Mouse (Mus musculus) activated CD4-positive, CD25-positive, alpha-beta regulatory T cell, adult 4 months (primary cell): ENCODE data around the gene Klhl41. TPM values are rescaled to one million over a fixed set of nuclear protein-coding genes. Genes with fewer than 3 reads are reported as not detected.
A peak's percentile ranks its signal among the peaks of the same experiment; 100 is the strongest.
"Not testable (repeated sequence)": the region's sequence is repeated elsewhere in the genome, so short reads cannot be mapped to it uniquely, and the experiment has no call there.

Source experiments
- ATAC-seq: one replicate; pipeline ENCODE4 v1.8.0; 2017
- polyA plus RNA-seq, 2 experiments: library from polyadenylated mRNA; unstranded; fragments of 100-300 nt; shearing (Covaris generic); gene quantifications; one replicate each; pipeline ENCODE4 v1.2.1; 2017

Gene Klhl41
- polyA plus RNA-seq, result not detected

DNA sequence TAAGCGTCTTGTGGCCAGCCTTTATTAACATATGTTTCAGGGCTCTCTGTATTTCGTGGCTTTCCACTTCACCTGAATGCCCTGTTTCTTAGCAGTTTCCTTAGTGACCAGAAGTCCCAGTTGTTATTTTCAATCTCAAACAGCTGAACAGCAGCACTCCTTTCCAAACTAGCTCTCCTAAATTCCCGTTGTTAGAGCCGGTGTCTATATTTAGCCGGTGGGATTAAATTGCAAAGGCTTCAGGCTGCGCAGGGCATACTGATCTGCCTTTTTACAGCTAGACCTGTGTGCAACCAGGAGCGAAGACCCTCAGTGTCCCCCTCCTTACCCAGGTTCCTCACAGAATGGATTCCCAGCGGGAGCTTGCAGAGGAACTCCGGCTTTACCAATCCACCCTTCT, at the start of gene Klhl41:
Klhl41 (plus strand) TSS at position 268 of the 400 bp plus-strand sequence.
- no peak for ATAC-seq

DNA sequence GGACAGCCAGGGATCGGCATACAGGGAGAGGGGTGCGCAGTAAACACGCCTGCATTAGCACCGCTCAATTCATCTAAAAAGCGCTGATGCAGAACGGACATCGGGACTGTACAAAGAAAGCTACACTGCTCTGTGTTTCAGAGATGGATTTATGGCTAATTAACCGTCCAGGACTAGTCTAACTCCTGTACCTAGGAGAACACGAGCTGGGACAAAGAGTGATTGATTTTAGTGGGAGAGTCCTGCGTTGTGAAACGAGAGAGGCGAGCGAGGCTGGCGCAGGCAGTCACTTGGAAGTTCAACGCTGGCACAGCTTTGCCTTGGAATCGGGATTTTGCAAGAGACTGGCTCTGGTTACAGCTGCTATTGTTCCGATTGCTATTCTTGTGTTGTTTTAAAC, 40.7 kb upstream of the Klhl41 start:
- no peak for ATAC-seq

DNA sequence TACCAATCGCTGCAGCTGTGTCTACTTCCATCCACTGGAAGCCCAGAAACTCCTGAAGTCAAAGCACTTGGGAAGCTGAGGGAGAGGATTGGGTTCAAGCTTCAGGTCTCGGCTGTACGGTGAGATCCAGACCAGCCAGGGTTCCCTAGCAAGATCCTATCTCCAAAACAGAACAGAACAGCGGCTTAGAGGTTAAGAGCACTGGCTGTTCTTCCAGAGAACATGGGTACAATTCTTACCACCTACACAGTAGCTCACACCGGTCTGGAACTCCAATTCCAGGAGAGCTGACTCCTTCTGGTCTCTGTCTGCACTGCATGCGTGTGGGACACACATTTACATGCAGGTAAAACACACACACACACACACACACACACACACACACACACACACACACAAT, 40.0 kb upstream of the Klhl41 start:
- no peak for ATAC-seq

DNA sequence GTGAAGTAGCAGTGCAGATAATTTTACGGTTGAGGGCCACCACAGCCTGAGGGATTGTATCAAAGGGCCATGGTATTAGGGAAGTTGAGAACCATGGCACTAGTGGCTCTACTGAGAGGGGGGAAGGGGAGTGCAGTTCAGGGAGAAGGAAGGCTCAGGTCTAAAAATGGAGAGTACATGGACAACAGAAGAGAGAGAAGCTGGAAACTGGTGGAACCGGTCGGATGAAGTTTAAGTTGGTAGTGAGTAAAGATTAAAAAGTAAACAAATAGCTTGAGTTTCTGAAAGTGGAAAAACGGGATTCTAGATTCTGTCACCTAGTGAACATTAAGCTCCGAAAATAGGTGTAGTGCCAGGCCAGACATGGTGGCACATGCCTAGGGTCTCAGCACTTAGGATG, 39.1 kb upstream of the Klhl41 start:
- no peak for ATAC-seq

DNA sequence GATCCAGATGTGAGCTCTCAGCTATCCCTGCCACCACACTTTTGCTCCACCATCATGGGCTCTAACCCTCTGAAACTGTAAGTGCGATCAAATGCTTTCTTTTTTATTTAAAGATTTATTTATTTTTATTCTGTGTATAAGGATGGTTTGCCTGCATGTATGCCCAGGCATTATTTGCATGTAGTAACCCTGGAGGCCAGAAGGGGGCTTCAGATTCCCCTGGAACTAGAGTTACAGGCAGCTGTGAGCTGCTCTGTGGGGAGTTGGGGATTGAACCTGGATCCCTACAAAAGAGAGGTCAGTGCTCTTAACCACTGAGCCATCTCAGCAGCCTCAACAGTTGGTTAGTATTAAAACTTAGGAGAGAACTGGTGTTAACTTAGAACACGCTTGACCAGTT, 38.5 kb upstream of the Klhl41 start:
- ATAC-seq, result no peak

DNA sequence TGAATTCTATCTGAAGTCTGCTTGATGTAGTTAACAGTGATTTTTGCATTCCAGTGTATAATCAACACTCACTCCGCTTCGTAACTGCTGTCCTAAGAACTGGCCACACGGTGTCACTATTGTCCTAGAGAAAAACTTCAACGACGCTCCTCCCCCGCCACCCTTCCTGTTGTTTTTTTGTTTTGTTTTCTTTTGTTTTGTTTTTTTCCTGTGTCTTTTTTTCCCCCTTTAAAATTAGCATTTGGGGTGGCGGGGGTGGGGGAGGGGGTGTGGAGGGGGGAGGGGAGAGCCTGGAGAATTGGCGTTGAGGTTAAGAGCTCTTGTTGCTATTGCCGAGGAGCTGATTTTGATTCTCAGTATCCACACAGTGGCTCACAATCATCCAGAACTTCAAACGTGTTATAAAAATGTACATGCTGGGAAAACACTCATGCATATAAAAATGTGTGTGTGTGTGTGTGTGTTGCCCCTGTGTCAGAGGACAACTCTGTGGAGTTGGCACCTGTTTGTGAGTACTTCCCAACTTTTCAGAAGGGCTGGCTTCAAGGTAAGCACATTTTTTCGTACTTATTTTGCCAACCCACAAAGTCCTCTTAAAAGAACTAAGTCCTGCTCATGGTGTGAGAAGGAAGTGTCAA, 34.7 kb upstream of the Klhl41 start:
- peak; percentile 84 for ATAC-seq

DNA sequence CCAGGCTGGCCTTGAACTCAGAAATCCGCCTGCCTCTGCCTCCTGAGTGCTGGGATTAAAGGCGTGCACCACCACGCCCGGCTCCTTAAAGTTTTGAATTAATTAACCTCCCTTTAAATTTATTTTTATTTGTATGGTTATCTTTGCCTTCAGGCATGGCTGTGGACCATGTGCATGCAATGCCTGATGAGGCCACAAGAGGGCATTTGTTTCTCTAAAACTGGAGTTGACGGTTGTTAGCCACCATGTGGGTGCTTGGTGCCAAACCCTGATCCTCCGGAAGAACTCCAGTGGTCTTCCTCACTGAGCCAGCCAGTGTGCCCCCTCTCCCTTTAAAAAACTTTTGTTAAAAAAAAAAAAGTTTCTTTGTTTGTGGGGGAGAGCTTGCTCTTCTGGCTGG, 34.1 kb upstream of the Klhl41 start:
- ATAC-seq, result peak; percentile 38

DNA sequence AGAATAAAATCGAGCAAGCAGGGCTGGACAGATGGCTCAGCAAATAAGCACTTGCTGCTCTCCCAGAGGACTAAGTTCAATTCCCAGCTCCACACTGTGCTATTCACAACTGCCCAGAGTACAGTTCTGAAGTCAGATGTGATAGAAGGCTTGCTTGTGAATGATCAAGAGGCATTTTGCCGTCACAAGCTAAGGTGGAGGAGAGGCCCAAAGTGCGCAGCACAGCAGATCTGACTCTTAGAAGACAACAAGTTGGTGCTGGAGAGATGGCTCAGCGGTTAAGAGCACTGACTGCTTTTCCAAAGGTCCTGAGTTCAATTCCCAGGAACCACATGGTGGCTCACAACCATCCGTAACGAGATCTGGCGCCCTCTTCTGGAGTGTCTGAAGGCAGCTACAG, 31.9 kb upstream of the Klhl41 start:
- ATAC-seq, result not testable (repeated sequence)

DNA sequence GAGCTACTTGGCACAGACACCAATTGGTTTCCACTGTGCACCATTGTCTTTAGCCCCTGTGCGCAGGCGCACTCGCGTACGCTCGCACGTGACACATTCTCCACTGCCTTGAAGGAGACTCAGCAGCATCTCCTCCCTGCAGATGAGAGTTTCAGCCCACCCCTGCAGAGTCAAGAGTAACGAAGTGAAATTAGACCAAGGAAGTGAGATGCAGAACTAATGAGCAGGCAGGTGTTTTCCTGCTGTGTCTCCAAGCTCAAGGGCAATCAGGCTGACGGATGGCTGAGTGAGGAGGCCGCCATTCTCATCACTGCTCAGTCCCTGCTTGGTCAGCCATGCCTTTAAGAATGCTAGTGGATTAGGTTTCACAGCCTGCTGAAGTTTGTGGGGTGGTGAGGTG, 29.8 kb upstream of the Klhl41 start:
- ATAC-seq, result no peak

DNA sequence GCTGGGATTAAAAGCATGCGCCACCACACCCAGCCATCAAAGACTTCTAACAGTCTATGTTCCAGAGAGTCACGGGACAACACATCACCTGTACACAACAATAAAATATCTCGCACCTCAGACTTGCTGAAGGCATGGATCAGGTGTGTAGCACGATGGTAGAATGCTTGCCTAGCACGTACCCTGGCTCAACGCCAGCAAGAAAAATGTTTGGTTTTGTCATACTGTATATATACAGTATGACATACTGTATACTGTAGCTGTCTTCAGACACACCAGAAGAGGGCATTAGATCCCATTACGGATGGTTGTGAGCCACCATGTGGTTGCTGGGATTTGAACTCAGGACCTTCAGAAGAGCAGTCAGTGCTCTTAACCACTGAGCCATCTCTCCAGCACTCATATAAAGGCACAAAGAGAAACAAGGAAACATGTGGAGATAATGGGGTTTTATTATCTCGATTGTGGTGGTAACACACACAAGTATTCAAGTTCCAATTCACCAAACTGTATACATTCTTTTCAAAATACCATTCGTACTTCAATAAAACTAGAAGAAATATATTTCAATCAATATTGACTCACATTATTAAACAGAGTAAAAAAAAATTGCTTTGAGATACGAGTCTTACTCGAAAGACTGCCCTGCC, 24.8 kb upstream of the Klhl41 start:
- ATAC-seq, result no peak

DNA sequence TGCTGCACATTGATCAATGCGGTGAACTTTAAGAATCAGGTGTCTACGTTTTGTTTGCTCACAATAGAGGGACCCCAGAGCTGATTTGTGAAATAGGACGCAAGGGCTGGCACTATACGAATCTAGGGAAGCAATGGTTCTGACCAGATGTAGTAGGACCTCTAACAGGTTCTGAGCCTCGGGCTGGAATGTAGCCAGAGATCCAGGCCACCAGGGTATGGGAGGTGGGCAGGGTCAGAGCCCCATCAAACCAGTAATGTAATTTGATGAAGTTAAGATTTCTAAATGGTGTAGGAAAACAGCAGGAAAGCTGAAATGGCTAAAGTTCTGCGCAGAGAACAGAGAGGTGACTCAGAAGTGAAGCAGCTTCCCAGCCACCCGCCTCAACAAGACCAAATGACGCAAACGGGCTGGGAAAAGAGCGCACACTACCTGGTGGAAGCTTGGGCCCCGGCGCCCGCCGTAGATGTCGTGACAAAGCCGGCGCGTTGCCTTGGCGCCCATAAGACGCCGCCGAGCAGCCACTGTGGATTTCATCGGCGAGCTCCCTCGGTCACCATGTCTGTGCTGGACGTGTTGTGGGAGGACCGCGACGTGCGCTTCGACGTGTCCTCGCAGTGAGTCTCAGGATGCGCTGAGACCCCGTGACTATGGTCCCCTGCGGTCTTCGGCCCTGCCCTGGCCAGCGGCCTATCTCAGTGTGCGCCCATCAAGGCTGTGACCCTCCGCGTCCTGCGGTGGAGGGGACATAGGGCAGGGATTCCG, 23.0 kb upstream of the Klhl41 start, which contains the start of gene Bbs5:
Bbs5 (plus strand) TSS at position 446 of the 765 bp plus-strand sequence.
- ATAC-seq, result peak; percentile 40

DNA sequence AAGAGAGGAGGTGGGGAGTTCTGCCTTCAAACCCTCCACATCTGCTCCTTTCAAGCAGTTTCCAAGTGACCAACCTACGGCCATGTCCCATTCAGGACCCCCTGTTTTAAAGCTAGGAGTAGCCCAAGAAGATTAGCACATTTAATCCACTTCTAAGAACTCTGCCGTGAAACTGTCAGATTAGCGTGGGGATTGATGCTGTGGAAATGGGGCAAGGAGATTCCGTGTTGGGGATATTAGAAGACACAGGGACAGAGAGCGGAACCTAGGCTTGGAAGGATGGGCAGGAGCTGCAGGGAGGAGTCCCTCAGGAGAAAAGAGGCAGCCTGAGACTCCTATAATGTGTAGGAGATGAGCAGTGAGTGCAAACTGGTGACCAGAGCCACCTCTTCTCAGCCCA, 20.2 kb upstream of the Klhl41 start:
- no peak for ATAC-seq

DNA sequence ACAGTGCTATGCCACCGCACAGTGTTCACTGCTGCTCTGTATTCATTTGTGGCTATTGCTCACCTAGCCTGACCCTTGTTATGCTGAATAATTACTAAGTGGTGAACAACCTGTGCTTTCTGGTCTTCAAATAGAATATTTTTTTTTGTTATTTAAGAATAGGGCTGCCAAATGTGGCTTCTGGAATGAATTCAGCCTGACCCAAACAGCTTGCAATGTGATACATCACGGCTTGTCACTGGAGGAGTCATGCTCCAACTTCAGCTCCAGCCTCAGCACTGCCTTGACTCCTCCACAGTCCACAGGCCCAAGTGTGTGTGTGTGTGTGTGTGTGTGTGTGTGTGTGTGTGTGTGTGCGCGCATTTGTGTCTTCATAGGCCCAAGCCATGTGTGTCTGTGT, 10.6 kb upstream of the Klhl41 start:
- no peak for ATAC-seq

DNA sequence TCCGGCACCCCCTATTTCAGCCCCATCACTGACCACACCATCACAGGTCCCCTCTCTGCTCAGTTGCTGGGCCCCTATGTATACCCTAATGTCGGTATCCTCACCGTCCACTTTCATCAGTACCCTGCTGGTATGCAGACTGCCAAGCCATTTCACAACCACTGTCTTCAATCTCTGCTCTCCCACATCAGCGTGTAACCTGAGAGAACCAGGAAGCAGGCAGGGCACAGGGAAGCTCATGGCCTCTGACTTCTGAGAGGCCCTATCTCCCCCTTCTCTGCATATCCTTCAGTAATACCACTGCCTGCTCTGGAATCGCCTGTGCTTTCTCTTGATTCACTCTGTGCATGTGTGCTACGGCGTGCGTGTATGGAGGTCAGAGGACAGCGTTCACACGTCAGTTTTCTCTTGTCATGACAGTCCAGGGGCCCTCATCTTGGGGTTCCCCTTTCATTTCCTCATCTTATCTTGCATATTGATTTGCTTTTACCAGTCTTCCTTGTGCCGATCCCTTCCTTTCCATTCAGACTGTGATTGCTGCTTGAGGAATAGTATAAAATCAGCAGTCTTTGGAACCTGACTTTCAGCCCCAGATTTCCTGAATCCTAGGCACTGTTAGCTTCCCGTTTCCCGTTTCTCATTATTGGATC, 6.0 kb upstream of the Klhl41 start:
- ATAC-seq, result no peak

DNA sequence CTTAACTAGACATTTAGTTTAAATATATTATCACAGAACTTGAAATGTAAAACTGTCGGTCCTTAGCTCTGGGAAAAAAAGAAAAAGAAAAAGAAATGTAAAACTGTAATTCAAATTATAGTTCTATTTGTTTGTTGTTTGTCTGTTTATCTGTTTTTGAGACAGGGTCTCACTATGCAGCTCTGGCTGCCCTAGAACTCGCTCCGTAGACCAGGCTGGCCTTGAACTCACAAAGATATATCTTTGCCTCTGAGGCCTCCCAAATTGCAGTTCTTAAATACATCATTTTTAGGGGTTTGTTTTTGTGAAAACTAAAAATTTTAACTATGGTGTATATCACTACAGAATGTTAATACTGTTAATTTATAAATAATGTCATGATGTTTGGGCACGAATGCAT, 2.3 kb upstream of the Klhl41 start:
- ATAC-seq, result no peak

DNA sequence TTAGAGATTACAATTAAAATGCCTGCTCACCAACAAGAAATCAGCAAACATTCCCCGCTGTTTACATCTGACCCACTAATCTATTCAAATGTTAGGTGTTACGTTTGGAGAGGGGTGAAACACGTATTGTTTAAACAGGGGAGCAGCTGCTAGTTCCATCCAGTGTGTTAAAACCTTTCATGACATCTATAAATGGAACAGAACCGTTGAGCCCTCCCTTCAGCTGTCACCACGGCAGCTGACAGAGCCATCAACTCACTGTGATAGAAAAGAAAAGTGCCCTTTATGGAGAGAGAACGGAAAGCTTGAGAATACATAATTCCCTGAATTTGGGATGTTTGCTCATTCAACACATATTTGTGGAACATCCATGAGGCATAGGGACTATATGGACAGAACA, 1.5 kb upstream of the Klhl41 start:
- ATAC-seq, result no peak

DNA sequence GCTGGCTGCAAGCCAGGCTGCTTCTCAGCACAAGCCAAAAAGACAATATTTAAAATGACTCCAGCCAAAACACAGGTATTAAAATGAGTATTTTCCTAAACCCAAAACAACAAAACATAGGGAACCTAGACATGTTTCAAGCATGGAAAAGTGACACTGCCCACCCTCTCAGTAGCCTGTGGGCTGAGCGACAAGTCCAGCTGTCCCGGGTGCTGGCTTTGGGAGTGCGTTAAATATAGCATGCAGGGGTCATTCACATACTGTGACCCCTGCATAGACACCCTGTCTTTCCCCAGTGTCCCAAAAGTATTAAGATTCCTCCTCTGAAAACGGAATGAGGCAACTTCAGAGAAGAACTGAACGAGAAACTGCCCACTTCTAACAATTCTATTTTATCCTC, 3.8 kb downstream of the Klhl41 start:
- ATAC-seq, result no peak

DNA sequence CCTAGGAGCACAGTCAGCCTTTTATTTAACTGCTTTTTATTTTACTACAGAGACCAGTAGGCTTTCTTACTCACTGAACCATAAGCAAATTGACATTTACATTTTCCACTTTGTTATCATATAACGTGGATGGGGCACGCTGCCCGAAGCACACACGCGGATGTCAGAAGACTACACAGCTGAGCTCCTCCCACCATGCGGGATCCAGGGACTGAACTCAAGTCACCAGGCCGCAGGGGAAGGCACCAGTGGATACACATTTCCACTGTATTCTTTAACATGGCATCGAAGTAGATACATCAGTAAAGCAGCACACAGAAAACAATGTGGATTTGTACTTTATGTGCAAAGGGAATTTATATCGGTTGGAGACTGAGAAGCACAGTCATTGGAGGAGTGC, 5.3 kb downstream of the Klhl41 start:
- ATAC-seq, result no peak

DNA sequence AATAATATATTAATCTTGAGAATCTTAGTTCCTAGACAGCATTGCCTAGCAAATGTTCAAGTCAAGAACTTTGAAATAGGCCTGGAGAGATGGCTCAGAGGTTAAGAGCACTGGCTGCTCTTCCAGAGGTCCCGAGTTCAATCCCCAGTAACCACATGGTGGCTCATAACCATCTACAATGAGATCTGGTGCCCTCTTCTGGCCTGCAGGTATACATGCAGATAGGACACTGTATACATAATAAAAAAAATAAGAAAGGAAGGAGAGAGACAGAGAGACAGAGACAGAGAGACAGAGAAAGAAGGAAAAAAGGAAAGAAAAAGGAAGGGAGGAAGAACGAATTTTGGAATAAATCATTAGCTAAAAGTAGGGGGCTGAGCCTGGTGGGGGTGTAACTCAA, 6.8 kb downstream of the Klhl41 start:
- ATAC-seq, result no peak

DNA sequence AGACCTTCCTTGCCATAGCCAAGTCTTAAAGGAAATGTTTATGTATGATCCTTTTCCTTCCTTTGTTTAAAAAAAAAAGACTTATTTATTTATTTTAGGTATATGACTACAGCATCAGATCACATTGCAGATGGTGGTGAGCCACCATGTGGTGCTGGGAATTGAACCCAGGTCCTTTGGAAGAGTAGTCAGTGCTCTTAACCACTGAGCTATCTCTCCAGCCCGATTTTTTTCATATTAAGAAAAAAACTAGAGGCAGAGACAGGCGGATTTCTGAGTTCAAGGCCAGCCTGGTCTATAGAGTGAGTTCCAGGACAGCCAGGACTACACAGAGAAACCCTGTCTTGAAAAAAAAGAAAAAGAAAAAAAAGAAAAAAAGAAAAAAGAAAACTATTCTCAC, 7.3 kb downstream of the Klhl41 start:
- not testable (repeated sequence) for ATAC-seq

DNA sequence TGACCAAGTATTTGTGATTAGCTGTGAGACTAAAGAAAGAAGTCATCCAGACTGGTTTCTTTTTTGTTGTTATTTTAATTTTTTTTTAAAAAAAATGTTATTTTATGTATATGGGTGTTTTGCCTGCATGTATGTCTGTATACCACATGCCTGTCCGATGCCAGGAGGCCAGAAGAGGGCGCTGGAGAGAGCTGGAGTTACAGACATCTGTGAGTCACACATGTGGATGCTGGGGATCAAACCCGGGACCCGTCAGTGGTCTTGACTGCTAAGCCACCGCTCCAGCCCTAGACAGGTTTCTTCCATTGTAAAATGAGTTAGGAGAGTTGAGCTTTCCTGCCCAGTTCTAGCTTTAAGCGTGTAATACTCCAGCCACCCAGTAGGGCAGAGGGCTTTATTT, 10.1 kb downstream of the Klhl41 start:
- ATAC-seq, result no peak

DNA sequence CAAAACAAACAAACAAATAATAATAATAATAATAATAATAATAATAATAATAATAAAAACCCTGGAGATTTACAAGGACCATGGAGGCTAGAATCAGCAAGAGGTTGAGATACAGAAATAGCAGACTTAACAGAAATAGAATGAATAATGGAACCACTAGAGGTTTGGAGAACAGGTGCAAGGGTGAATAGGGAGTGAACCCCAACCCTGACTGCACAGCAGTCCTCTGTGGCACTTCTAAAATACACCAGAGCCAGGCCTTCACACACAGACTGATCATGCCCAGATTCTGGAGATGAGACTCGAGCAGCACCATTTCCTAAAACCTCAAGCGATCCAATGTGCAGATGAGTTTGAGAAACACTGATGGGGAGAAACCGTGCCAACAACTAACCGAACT, 12.0 kb downstream of the Klhl41 start:
- no peak for ATAC-seq

DNA sequence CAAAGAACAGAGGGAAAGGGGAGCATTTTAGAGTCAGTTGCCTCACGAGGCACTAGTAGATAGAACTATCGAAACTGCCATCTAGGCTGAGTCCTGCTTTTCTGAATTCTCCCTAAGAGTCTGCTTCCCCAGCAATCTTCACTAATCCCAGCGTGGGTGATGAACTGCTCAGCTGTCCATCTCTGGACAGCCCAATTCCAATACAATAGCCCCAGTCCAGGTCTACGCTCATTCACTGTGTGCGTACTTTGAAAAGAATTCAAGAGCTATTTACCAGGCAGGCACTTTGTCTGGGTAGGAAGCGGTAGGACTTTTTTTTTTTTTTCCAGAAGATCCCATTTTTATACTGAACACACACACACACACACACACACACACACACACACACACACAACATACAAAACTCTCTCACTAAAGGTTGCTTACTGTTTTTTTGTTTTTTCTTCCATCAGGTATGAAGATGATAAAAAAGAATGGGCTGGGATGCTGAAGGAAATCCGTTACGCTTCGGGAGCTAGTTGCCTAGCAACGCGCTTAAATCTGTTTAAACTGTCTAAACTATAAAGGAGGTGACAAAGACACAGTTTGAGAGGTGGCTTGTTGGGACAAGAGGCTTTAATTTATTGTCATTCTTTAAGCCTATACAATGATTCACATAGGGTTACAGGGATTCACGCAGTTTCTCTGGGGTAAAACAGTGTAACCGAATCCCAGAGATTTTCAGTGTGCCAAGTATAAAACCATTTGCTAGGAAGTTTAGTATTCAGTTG, 13.3 kb downstream of the Klhl41 start:
- ATAC-seq, result no peak
